Mouse (Mus musculus): Measurements from ENCODE around the gene Xrcc1.

GRCm38 (mm10) chr7:24528861-24529260 is 17.2 kb upstream of the Xrcc1 start:
- TF ChIP-seq CTCF (IDR thresholded peaks at IDR 0.05; ENCODE audit: control insufficient read depth, insufficient read depth, low read length) (no peak), POLR2A (IDR thresholded peaks at IDR 0.05; ENCODE audit: borderline replicate concordance, control insufficient read depth, low read depth, low read length) (no peak)
